Mouse (Mus musculus) left cerebral cortex, postnatal 25 days (tissue): ENCODE results near the gene Lins1. TPM values are rescaled to one million over a fixed set of nuclear protein-coding genes. Genes with fewer than 3 reads are reported as not detected.

Experiments used
- DNase-seq, 2 experiments: peaks; one replicate each; pipeline ENCODE4 v3.0.0; 2022; ENCODE audit warnings: low spot score in 2 of 2, mixed read lengths in 1 of 2
- intact Hi-C: fragments of 180-260 bp; cut with DNase I; formaldehyde crosslinking; loops from one replicate; pipeline ENCODE4 v1.15.1; 2025
- total RNA-seq, 2 experiments: library from RNA; stranded (reverse); gene quantifications; 2 replicates each; pipeline ENCODE4 v1.2.3; 2021

Lins1 gene
- total RNA-seq, 2 experiments from 2014 or later: 8.3 to 8.5 TPM

GRCm38 (mm10) chr7:66724514-66724913, 34.8 kb downstream of the Lins1 start:
- intact Hi-C loops: no loop called here
- DNase-seq: no peak

GRCm38 (mm10) chr7:66724954-66725353, 35.3 kb downstream of the Lins1 start:
- no peak for DNase-seq
- intact Hi-C loops: no loop called here

- no peak for DNase-seq
- intact Hi-C loops: no loop called here
Measured at GRCm38 (mm10) chr7:66728072-66728471, 38.4 kb downstream of the Lins1 start.

GRCm38 (mm10) chr7:66729232-66729631, 39.5 kb downstream of the Lins1 start:
- no peak for DNase-seq
- intact Hi-C loops: no loop called here

GRCm38 (mm10) chr7:66733431-66733830, 43.7 kb downstream of the Lins1 start:
- no peak for DNase-seq
- intact Hi-C loops: no loop called here

- no peak for DNase-seq
- intact Hi-C loops: no loop called here
Measured at GRCm38 (mm10) chr7:66733882-66734281, 44.2 kb downstream of the Lins1 start.

- intact Hi-C loops: no loop called here
- no peak for DNase-seq
Measured at GRCm38 (mm10) chr7:66734466-66734865, 44.8 kb downstream of the Lins1 start.

GRCm38 (mm10) chr7:66734993-66735392, 45.3 kb downstream of the Lins1 start:
- intact Hi-C loops: no loop called here
- no peak for DNase-seq

- no peak for DNase-seq
- intact Hi-C loops: no loop called here
Measured at GRCm38 (mm10) chr7:66737418-66737817, 47.7 kb downstream of the Lins1 start.

GRCm38 (mm10) chr7:66741008-66741407, 51.3 kb downstream of the Lins1 start:
- intact Hi-C loops: no loop called here
- DNase-seq: no peak

GRCm38 (mm10) chr7:66741412-66741811, 51.7 kb downstream of the Lins1 start:
- intact Hi-C loops: no loop called here
- no peak for DNase-seq

GRCm38 (mm10) chr7:66743377-66743781, 53.7 kb downstream of the Lins1 start, which contains the start of gene Cers3:
TSS of gene Cers3 (plus strand) at chr7:66743504.
- no peak for DNase-seq
- intact Hi-C loops: no loop called here

- no peak for DNase-seq
- intact Hi-C loops: no loop called here
Measured at GRCm38 (mm10) chr7:66746972-66747371, 57.3 kb downstream of the Lins1 start.

GRCm38 (mm10) chr7:66749998-66750397, 60.3 kb downstream of the Lins1 start:
- intact Hi-C loops: no loop called here
- DNase-seq: no peak

- DNase-seq: no peak
- intact Hi-C loops: no loop called here
Measured at GRCm38 (mm10) chr7:66753816-66754215, 64.1 kb downstream of the Lins1 start.

- intact Hi-C loops: no loop called here
Measured at GRCm38 (mm10) chr7:66755611-66756010, 65.9 kb downstream of the Lins1 start.

More at GRCm38 (mm10) chr7:66755611-66756010, 65.9 kb downstream of the Lins1 start:
- no peak for DNase-seq

Other genes starting within 250 kb of the Lins1 start
- 10 to 100 TPM; 20.3 to 24.3 TPM for gene Asb7, start 293 bp upstream of the Lins1 start, total RNA-seq
- gene Cers3, start 53.6 kb downstream of the Lins1 start, total RNA-seq: under 1 TPM; 0.21 to 0.48 TPM
- gene Adamts17, start 149.8 kb downstream of the Lins1 start, total RNA-seq: 10 to 100 TPM; 10.0 to 10.9 TPM